Mouse (Mus musculus) heart, postnatal 4 days (tissue): Measurements from ENCODE around the gene Ankrd42. TPM values are rescaled to one million over a fixed set of nuclear protein-coding genes. Genes with fewer than 3 reads are reported as not detected.

Experiments used
- DNase-seq: peaks from one replicate; pipeline ENCODE4 v3.0.0; 2021
- total RNA-seq, 2 experiments: library from RNA; stranded (reverse); gene quantifications; 2 replicates each; pipeline ENCODE4 v1.2.3; 2021

Gene Ankrd42
- total RNA-seq, result 1 to 10 TPM; 2.0 to 2.3 TPM

DNA sequence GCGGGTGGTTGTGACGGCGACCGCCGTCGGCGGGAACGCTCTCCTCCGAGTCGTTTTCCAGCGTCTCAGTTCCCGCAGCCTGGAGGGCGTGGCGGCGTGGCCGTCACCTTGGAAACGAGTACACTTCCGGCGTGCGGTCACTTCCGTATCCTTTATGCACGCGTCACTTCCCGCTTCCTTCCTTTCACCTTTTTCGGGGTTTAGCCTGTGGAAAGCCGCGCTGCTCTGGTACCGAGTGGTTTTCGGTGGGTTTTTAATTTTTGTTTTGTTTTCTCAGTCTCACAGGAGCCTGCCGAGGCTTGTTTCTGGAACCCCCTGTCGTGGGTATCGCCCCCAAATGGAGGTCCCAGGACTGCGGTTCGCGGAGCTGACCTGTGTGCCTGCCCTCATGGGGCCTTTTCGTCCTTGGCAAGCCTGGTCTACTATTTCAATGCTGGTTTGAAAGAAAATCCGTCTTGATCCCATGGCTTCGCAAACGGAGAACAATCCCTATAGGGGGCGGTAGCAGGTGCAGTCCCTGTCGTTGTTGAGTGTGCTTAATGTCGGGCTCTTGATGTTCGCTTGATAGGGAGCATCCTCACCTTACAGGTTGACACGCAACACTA is at the start of gene Ankrd42:
TSS of gene Ankrd42 (minus strand) at position 122 of the 605 bp plus-strand sequence.
- peak; percentile 92 for DNase-seq

- no peak for DNase-seq
Observed at GRCm38 (mm10) chr7:92677346-92677745, 40.4 kb upstream of the Ankrd42 start.

GRCm38 (mm10) chr7:92675131-92675530 is 38.2 kb upstream of the Ankrd42 start:
- DNase-seq, result no peak

- peak; percentile 96 for DNase-seq
Observed at GRCm38 (mm10) chr7:92669507-92670471, 32.8 kb upstream of the Ankrd42 start, which contains the start of gene Pcf11. Gene Pcf11, minus strand, starts transcription at chr7:92669934.

- peak; percentile 63 for DNase-seq
Observed at GRCm38 (mm10) chr7:92668791-92669506, 32.0 kb upstream of the Ankrd42 start.

GRCm38 (mm10) chr7:92666274-92666820 is 29.4 kb upstream of the Ankrd42 start:
- no peak for DNase-seq

DNA sequence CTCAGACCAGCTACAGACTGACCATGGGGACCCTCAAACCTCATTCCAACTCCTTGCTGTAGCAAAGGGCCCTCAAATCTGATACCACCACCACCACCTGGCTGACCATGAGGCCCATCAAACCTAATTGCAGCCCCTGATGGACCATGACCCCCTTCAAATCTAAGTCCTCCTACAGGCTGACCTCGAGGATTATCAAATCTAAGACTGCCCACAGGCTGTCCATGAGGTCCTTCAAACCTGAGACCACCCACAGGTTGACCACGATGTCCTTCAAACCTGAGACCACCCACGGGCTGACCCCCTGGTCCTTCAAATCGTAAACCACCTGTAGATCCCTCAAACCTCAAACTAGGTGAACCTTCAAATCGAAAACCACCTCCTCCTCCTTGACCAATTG is 21.1 kb upstream of the Ankrd42 start:
- DNase-seq, result no peak

DNA sequence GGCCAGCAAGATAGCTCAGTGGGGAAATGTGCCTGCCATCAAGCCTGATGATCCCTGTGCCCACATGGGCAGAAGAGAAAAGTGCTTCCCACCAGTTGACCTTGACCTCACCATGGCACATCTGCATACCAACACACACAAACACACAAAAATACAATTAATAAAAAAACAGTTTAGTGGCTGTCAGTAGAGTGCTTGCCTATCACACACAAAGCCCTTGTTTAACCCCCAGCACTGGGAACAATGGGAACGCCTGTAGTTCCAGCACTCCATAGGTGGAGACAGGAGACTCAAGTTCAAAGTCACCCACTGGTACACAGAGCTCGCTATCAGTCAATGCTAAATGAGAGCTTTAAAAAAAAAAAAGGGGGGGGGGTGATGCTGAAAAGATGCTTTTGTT is 19.4 kb upstream of the Ankrd42 start:
- DNase-seq, result no peak

- no peak for DNase-seq
Observed at GRCm38 (mm10) chr7:92653329-92653728, 16.4 kb upstream of the Ankrd42 start.

- DNase-seq, result no peak
Observed at GRCm38 (mm10) chr7:92647790-92648189, 10.8 kb upstream of the Ankrd42 start.

- no peak for DNase-seq
Observed at GRCm38 (mm10) chr7:92642358-92642757, 5.4 kb upstream of the Ankrd42 start.

- DNase-seq, result no peak
Observed at GRCm38 (mm10) chr7:92638050-92638449, 1.1 kb upstream of the Ankrd42 start.

GRCm38 (mm10) chr7:92636295-92637011 is 489 bp downstream of the Ankrd42 start:
- no peak for DNase-seq

DNA sequence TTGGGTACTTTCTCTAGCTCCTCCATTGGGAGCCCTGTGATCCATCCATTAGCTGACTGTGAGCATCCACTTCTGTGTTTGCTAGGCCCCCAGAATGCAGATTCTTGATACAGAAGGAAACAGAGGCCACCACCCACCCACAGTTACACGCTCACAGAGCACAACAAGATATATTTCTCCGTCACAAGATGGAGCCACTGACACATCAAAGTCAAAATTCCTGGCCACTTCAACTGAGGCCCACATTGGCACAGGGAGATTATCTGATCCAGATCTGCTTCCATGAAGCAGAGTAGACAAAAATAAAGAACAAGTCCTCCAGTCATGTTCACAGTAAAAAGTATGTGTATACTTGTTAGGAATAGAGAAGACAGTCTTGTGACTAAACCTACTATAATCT is 6.8 kb downstream of the Ankrd42 start:
- peak; percentile 18 for DNase-seq

DNA sequence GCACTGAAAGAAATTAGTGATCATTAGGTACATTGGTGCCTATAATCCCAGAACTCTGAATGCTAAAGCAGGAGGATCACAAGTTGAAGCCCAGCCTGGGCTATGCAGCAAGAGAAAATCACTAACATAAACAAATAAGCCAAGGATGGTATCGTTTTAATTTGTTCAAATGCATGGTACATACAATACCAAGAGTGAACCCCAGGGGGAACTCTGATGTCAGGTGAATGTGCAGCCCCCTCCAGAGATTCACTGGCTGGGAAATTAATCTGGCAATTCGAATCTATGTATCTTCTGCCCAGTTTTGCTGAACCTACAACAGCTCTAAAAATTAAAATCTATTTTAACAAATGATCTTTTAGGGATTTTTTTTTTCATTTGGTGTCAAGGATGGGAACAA is 12.5 kb downstream of the Ankrd42 start:
- no peak for DNase-seq

GRCm38 (mm10) chr7:92610830-92611229 is 26.1 kb downstream of the Ankrd42 start:
- DNase-seq, result no peak

DNA sequence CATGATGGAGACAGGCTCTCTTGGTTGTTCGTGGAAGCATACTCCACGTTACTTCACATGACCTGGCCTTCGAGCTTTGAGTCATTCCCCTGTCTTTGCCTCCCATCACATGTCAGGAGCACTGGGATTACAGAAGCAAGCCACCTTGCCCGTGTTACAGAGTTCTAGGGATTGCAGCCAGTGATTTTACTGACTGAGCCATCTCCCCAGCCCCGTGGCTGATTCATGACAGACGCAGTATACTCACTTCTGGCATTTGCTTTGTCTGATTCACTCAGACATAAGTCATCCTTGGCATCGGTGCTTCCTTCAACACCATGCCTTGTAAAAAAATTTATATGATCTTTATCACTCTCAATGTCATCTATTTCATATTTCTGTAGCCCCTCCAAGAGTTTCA is 32.0 kb downstream of the Ankrd42 start:
- no peak for DNase-seq

GRCm38 (mm10) chr7:92590842-92591241 is 46.1 kb downstream of the Ankrd42 start:
- DNase-seq, result no peak

DNA sequence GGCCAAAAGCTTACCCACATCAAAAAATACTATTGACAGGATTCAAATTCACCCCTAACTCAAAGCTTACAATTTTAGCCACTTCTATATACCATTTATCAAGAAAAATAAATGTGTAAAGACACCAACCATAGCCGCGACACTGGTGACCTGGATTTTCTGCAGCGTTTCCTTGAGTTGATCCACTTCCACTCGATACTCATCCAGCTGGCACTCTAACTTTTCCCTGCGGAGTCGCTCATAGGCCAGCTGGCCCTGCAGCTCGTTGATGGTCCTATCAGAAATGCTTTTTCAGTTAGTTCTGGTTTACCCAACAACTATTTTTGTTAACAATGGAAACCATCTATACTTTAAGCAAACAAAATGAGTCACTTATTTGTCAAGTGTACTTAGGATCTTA is 47.0 kb downstream of the Ankrd42 start:
- no peak for DNase-seq

GRCm38 (mm10) chr7:92583567-92583966 is 53.4 kb downstream of the Ankrd42 start:
- DNase-seq, result no peak

DNA sequence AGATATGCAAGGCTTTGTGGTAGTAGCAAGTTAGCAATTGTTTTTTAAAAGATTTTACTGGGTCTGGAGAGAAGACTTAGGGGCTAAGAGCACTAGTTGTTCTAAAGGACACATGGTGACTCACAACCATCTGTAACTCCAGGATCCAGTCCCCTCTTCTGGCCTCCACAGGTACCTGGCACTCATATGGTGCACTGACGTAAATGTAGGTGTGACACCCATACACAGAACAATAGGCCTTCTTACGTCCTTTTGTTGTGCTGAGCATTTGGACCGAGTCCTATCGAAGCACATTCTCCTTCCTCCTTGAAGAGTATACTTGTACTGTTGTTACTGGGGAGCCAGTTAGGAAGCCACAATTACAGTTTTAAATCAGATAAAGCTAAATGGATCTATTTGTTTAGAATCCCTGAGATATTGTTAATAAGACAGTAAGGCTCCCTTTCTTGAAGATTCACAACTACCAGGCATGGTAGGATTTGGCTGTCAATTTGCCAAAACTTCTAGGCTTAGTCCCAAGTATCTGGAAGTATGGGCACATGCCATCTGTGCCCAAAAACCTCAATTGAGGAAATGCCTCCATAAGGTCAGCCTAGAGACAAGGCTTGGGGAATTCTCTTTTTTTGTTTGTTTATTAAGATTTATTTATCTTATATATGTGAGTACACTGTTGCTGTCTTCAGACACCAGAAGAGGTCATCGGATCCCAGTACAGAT is 56.3 kb downstream of the Ankrd42 start:
- no peak for DNase-seq
